Mouse (Mus musculus) hindbrain, postnatal 0 days (tissue): ENCODE measurements around the gene Ppp1r3e. TPM values are rescaled to one million over a fixed set of nuclear protein-coding genes. Genes with fewer than 3 reads are reported as not detected.

Source experiments
- ATAC-seq: fragments of 200-750 bp; cut with Nextera tagmentation; 2 replicates; pipeline ENCODE4 v1.8.0; 2017; ENCODE audit warnings: mild to moderate bottlenecking, moderate TSS enrichment, moderate library complexity
- DNase-seq: peaks from one replicate; pipeline ENCODE4 v3.0.0-alpha.2; 2015; ENCODE audit warnings: low spot score
- H3K27ac ChIP-seq: fragments of 300-500 bp; sonication (generic); 2 replicates; pipeline ENCODE4 v1.5.1; 2014; ENCODE audit warnings: mild to moderate bottlenecking
- H3K27me3 ChIP-seq: fragments of 300-500 bp; sonication (generic); 2 replicates; pipeline ENCODE4 v1.6.1; 2014; ENCODE audit warnings: low read length, mixed read lengths; ENCODE audit not compliant: insufficient read depth
- H3K36me3 ChIP-seq: fragments of 300-500 bp; sonication (generic); 2 replicates; pipeline ENCODE4 v1.6.1; 2014; ENCODE audit warnings: low read length, mixed read lengths; ENCODE audit not compliant: insufficient read depth
- H3K4me1 ChIP-seq: fragments of 300-500 bp; sonication (generic); 2 replicates; pipeline ENCODE4 v1.6.1; 2014; ENCODE audit warnings: antibody characterized with exemption, low read length, mixed read lengths; ENCODE audit not compliant: insufficient read depth
- H3K4me2 ChIP-seq: fragments of 300-500 bp; sonication (generic); 2 replicates; pipeline ENCODE4 v1.6.1; 2014; ENCODE audit warnings: low read depth, mild to moderate bottlenecking, low read length, moderate library complexity, mixed read lengths
- H3K4me3 ChIP-seq: fragments of 300-500 bp; sonication (generic); 2 replicates; pipeline ENCODE4 v1.5.1; 2014; ENCODE audit warnings: low read length
- H3K9ac ChIP-seq: fragments of 300-500 bp; sonication (generic); replicated peaks from 2 replicates; pipeline ENCODE4 v1.6.1; 2014; ENCODE audit warnings: mild to moderate bottlenecking, low read length, moderate library complexity, mixed read lengths
- H3K9me3 ChIP-seq: fragments of 300-500 bp; sonication (generic); 2 replicates; pipeline ENCODE4 v1.6.1; 2016; ENCODE audit warnings: low read length, mixed read lengths
- CTCF ChIP-seq: IDR thresholded peaks from 2 replicates; pipeline ENCODE4 v1.5.1; 2016; ENCODE audit warnings: antibody characterized with exemption, control low read depth, low read depth
- WGBS: fragments of 180-500 bp; shearing (Covaris S2); extraction: QIAGEN DNeasy Blood & Tissue Kit; methylation state at CpG from one replicate; pipeline ENCODE4 v1.1.7; 2014; 5-methylcytosine and 5-hydroxymethylcytosine counted together
- polyA plus RNA-seq: library from polyadenylated mRNA; unstranded; fragments of >200 nt; fragmentation: Nextera tagmentation; extraction: Ambion mirVana; gene quantifications from 2 replicates; pipeline ENCODE4 v1.2.1, GENCODE M21; 2015
- total RNA-seq: library from RNA; depleted of rRNA; stranded (reverse); fragments of >200 nt; gene quantifications from 2 replicates; pipeline ENCODE4 v1.2.3, GENCODE M21; 2014; rRNA removed

Gene Ppp1r3e
- total RNA-seq, result 21.3 and 26.5 TPM in 2 replicates
- polyA plus RNA-seq, result 4.0 and 5.1 TPM in 2 replicates

- TF ChIP-seq CTCF, result peak; percentile 42; the same call in 1 of the 2 replicates
- no peaks in the 10 kb centered on the region for H3K36me3 ChIP-seq
- H3K4me2 ChIP-seq, result peak within 1 kb of the TSS; percentile 94
- H3K9ac ChIP-seq, result peak within 1 kb of the TSS; percentile 89
- under 1% methylated on average over 58 of the region's 61 CpGs for WGBS
- no peaks in the 10 kb centered on the region for H3K9me3 ChIP-seq
- peak within 1 kb of the TSS; percentile 98 for H3K27ac ChIP-seq
- peak; percentile 86 for ATAC-seq
- H3K27me3 ChIP-seq, result no peaks in the 10 kb centered on the region
- peak; percentile 80 for DNase-seq
- H3K4me3 ChIP-seq, result peak within 1 kb of the TSS; percentile 77
- H3K4me1 ChIP-seq, result no peaks in the 10 kb centered on the region; the same call in 1 of the 2 replicates
Measured at GRCm38 (mm10) chr14:54877048-54877715, at the start of gene Ppp1r3e. TSS of gene Ppp1r3e (minus strand) at chr14:54877550.

DNA sequence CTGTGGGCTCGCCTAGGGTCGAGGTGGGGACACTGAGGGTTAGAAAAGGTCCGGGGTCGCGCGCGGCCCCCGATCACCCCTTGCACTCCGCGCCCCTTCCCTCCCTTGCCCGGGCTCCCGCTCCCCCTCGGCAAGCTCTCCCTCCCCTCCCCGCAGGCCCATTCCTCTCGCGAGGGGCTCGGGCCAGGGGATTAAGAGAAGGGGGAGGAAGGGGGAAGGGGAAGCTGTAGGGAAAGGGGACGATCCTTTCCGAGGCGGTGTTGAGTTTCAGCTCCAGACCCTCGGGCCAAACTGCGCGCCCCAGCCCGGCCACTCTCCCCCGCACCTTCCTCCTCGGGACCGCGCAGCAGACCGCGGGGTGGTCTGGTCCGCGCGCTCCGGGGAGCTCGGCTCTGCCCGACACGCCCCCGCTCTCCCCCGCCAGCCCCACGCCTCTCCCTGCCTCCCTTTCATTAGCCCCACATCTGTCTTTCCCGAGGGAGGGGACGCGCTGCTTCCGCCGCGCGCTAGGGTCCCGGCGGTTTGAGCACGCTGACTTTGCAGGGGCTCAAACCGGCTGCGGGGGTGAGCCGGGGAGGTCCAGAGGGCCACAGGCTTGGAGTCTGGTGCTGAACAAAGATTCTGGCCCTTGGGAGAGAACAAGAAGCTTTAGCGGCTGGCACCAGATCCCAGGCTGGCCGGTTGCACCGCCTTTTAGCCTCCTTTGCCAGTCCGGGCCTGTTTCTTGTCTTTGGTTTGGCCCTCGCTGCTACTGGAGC is 49.2 kb upstream of the Ppp1r3e start:
- Histone ChIP-seq H3K4me2 (peak overlapping the region; percentile 98), H3K27ac (peak overlapping the region; percentile 95), H3K9me3 (no peaks in the 10 kb centered on the region), H3K9ac (peak overlapping the region; percentile 78), H3K4me3 (peak overlapping the region; percentile 53), H3K4me1 (peaks cover 22% of the 10 kb centered on the region; the same call in 1 of the 2 replicates), H3K36me3 (no peaks in the 10 kb centered on the region), H3K27me3 (no peaks in the 10 kb centered on the region)
- ATAC-seq (peak; percentile 81), DNase-seq (peak; percentile 79)
- under 1% methylated on average over 41 of the region's 58 CpGs for WGBS
- TF ChIP-seq CTCF, result no peak

GRCm38 (mm10) chr14:54925349-54926342 is 48.3 kb upstream of the Ppp1r3e start, which contains the start of gene Efs:
TSS of gene Efs (minus strand) at chr14:54926126.
- ATAC-seq, result peak; percentile 67
- H3K36me3 ChIP-seq, result no peaks in the 10 kb centered on the region
- DNase-seq, result peak; percentile 77
- H3K27me3 ChIP-seq, result no peaks in the 10 kb centered on the region
- H3K4me2 ChIP-seq, result peak within 1 kb of the TSS; percentile 98
- peak within 1 kb of the TSS; percentile 78 for H3K9ac ChIP-seq
- peak within 1 kb of the TSS; percentile 53 for H3K4me3 ChIP-seq
- H3K4me1 ChIP-seq, result peaks cover 22% of the 10 kb centered on the region; the same call in 1 of the 2 replicates
- no peaks in the 10 kb centered on the region for H3K9me3 ChIP-seq
- 3% methylated on average over 43 of the region's 57 CpGs for WGBS
- peak within 1 kb of the TSS; percentile 95 for H3K27ac ChIP-seq
- TF ChIP-seq CTCF, result no peak

DNA sequence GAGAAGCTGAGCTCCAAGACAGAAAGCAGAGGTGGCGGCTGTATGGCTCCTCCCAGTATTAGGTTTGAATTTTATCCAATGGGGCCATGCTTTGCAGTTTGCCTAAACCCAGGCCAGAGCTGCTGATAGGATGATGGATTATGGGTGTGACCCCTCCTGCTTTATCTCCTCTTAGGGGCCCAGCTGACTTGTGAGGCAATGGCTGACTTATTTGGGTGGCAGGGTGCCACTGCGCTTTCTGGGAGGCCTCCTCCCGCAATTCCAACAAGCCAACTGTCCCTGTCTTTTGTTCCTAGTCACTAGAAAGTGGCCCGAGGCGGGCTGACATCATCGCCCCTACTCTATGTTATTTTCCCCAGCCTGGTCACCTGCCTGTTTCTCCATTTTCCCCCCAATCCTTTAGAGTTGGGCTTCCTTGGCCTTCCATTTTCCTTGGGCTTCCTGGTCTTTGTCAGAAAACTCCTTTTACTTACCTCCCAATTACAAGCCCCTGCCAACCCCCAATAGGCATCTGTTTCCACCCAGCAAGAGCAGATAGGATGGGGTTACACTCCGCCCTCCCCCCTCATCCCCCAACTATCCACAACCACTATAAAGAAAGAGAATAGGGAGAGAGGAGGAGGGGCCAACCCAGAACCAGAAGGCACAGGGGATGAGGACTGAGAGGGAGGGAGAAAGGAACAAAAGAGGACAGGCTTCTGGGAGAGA is 47.4 kb upstream of the Ppp1r3e start:
- 19% methylated on average over 7 of the region's 7 CpGs for WGBS
- H3K4me1 ChIP-seq, result peaks cover 17% of the 10 kb centered on the region; the same call in 1 of the 2 replicates
- peak; percentile 73 for DNase-seq
- H3K9ac ChIP-seq, result peak overlapping the region; percentile 78
- TF ChIP-seq CTCF, result no peak
- no peaks in the 10 kb centered on the region for H3K27me3 ChIP-seq
- H3K9me3 ChIP-seq, result no peaks in the 10 kb centered on the region
- H3K27ac ChIP-seq, result peak overlapping the region; percentile 95
- 0 out of 2 replicates have a peak, but pooled peaks cover 4% of the 10 kb centered on the region for H3K36me3 ChIP-seq
- peak overlapping the region; percentile 98 for H3K4me2 ChIP-seq
- peak overlapping the region; percentile 53 for H3K4me3 ChIP-seq
- ATAC-seq, result peak; percentile 66

- 91% methylated on average over 16 of the region's 16 CpGs for WGBS
- no peaks in the 10 kb centered on the region for H3K27me3 ChIP-seq
- TF ChIP-seq CTCF, result no peak
- H3K4me1 ChIP-seq, result no peaks in the 10 kb centered on the region
- no peak overlapping the region for H3K4me2 ChIP-seq
- ATAC-seq (no peak), DNase-seq (no peak)
- H3K27ac ChIP-seq, result no peak overlapping the region
- H3K9ac ChIP-seq, result no peak overlapping the region
- no peak overlapping the region for H3K4me3 ChIP-seq
- peaks cover 4% of the 10 kb centered on the region; the same call in 1 of the 2 replicates for H3K36me3 ChIP-seq
- H3K9me3 ChIP-seq, result no peaks in the 10 kb centered on the region
Measured at GRCm38 (mm10) chr14:54920076-54920685, 42.8 kb upstream of the Ppp1r3e start.
